ENCODE assay signal across 10 mouse cellular contexts in the genomic region with DNA sequence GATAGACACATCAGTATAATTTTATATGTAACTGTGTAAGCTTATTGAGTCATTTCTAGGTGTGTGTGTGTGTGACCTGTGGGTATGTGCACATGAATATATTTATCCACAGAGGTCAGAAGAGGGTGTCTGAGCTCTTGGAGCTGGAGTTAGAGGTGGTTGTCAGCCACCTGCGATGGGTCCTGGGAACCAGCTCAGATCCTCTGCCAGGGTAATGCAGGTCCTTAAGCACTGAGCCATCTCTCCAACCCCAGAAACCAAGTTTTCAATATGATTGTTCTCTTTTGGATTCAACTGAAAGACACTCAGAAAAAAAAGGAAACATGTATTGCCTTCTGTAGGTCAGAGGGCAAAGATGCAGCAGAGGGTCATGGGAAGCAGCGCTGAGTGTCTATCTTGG.
"Had no signal": no experiment of that assay in that cellular context is flagged by ENCODE, and none has a peak within 500 bp of the region (broad histone marks: within the 10 kb centered on the region; RNA-seq: fewer than 3 reads in every experiment).

No protein-coding gene starts in this region.

- H3K36me3 ChIP-seq: liver, embryonic 12.5 days; midbrain, embryonic 15.5 days; neural tube, embryonic 12.5 days had no signal

- H3K4me2 ChIP-seq: limb, embryonic 15.5 days; liver, embryonic 12.5 days; lung, embryonic 14.5 days; midbrain, embryonic 11.5 days; midbrain, embryonic 15.5 days; neural tube, embryonic 12.5 days had no signal

- DNase-seq: lung, embryonic 14.5 days; lung, postnatal 14 days; right cerebral cortex, postnatal 4 days had no signal

- H3K27ac ChIP-seq: limb, embryonic 15.5 days; liver, embryonic 12.5 days; macrophage; midbrain, embryonic 15.5 days; neural tube, embryonic 12.5 days had no signal

- H3K27me3 ChIP-seq: limb, embryonic 15.5 days; liver, embryonic 12.5 days; midbrain, embryonic 15.5 days; neural tube, embryonic 12.5 days had no signal

- H3K4me1 ChIP-seq: liver, embryonic 12.5 days; midbrain, embryonic 15.5 days had no signal

- H3K4me3 ChIP-seq: limb, embryonic 15.5 days; liver, embryonic 12.5 days; megakaryocyte, embryonic 14.5 days; midbrain, embryonic 15.5 days; neural tube, embryonic 12.5 days had no signal

- H3K9me3 ChIP-seq: limb, embryonic 15.5 days; liver, embryonic 12.5 days; megakaryocyte, embryonic 14.5 days; midbrain, embryonic 15.5 days; neural tube, embryonic 12.5 days had no signal

- H3K9ac ChIP-seq: limb, embryonic 15.5 days; liver, embryonic 12.5 days; lung, embryonic 14.5 days; midbrain, embryonic 15.5 days; neural tube, embryonic 12.5 days had no signal

- ATAC-seq: liver, embryonic 12.5 days had no signal
